Mouse (Mus musculus): ENCODE data around the gene Camkk2.

Camkk2 gene

GRCm38 (mm10) chr5:122736761-122737160 lies 42.4 kb downstream of the Camkk2 start:
- DNase-seq (ENCODE audit: low spot score), result no peak

DNA sequence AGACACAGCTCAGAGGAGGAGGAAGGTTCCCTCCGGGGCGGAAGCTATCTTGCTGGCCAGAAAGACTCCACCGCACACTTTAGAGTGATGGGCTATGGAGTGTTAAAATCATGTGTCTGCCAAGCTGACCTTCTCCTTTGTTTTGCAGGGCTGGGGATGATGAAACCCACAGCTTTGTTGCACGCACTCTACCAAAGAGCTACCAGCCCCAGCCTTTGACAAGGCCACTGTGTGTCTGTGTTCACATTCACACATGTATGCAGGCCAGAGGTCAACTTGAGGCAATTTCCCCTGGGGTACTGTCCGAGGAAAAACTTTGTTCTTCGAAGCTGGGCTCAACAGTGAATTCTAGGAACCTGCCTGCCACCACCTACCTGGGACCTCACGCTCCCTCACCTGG lies 43.4 kb downstream of the Camkk2 start:
- no peak for DNase-seq (ENCODE audit: low spot score)

DNA sequence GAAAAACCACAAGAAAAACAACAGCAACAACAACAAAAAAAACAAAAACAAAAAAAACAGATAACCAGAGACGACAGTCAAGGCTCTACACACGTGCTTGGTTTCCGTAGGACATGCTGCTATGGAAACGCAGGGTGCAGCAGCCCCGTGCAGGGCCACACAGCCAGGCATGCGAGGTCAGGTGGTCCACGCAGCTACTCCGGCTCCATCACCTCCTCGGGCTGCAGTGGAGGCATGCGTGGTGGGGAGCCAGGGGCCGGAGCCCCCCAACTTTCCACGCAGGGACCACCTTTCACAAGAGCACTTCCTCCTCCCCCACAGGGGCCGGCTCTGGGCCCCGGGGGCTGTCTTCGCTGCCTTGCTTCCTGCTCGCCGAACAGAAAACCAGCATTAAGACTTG lies 45.3 kb downstream of the Camkk2 start:
- DNase-seq (ENCODE audit: low spot score), result no peak

GRCm38 (mm10) chr5:122731991-122732673 lies 47.1 kb downstream of the Camkk2 start:
- peak; percentile 68 for DNase-seq (ENCODE audit: low spot score)

GRCm38 (mm10) chr5:122731321-122731720 lies 47.9 kb downstream of the Camkk2 start:
- peak; percentile 63 for DNase-seq (ENCODE audit: low spot score)

GRCm38 (mm10) chr5:122730776-122731175 lies 48.4 kb downstream of the Camkk2 start:
- peak; percentile 85 for DNase-seq (ENCODE audit: low spot score)

GRCm38 (mm10) chr5:122727096-122727495 lies 52.1 kb downstream of the Camkk2 start:
- no peak for DNase-seq (ENCODE audit: low spot score)

DNA sequence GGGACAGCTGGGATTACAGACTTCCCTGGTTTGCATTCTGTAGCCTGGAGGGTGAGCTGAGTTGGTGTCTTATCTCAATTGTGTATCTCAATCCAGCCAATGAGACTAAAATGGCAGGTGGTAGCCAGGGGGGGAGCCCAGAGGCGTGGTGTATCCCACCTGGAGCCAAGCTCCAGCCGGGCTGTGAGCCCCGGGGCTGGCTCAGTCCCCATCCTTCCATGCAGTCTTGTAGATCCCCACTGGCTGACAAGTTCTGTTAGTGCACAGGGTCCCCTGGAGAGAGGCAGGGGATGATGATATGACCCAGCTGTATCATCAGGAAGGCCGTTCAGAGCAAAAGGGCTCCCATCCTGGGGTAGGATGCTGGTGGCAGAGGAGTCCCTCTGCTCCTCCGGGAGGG lies 52.6 kb downstream of the Camkk2 start:
- no peak for DNase-seq (ENCODE audit: low spot score)

GRCm38 (mm10) chr5:122726068-122726467 lies 53.1 kb downstream of the Camkk2 start:
- peak; percentile 73 for DNase-seq (ENCODE audit: low spot score)

GRCm38 (mm10) chr5:122725453-122725852 lies 53.8 kb downstream of the Camkk2 start:
- DNase-seq (ENCODE audit: low spot score), result no peak

GRCm38 (mm10) chr5:122719168-122719567 lies 60.0 kb downstream of the Camkk2 start:
- no peak for DNase-seq (ENCODE audit: low spot score)

GRCm38 (mm10) chr5:122718400-122718799 lies 60.8 kb downstream of the Camkk2 start:
- no peak for DNase-seq (ENCODE audit: low spot score)

DNA sequence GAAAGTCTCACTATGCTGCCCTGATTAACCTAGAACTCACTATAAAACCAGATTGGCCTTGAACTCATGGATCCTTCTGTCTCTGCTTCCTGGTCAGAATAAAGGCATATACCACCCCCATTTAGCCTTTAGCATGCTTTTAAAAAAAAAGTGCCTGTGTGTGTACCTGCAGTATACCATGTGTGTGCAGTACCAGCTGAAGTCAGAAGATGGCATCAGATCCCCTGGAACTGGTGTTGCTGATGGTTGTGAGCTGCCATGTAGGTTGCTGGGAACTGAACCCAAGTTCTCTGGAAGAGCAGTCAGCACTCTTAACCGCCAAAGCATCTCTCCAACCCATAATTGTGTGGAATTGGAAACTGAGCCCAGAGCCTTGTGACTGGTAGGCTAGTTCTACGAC lies 62.4 kb downstream of the Camkk2 start:
- DNase-seq (ENCODE audit: low spot score), result no peak

DNA sequence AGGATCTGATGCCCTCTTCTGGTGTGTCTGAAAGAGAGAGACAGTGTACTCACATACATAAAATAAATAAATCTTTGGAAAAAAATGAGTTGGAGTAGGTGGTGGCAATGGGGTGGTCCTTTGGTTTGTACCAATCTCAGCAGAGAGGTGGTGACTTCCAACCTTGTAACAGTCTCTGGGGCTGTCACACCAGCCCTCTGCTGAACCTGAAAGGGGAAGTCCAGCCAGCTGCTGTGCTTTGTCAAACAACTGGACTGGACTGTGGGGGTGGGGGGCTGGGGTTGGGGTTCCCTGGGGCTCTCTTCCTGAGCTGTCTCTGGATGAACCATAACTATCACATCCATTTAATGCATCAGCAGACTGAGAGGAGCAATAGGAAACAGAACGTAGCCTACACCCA lies 63.5 kb downstream of the Camkk2 start:
- no peak for DNase-seq (ENCODE audit: low spot score)

GRCm38 (mm10) chr5:122708819-122709218 lies 70.4 kb downstream of the Camkk2 start:
- no peak for DNase-seq (ENCODE audit: low spot score)

DNA sequence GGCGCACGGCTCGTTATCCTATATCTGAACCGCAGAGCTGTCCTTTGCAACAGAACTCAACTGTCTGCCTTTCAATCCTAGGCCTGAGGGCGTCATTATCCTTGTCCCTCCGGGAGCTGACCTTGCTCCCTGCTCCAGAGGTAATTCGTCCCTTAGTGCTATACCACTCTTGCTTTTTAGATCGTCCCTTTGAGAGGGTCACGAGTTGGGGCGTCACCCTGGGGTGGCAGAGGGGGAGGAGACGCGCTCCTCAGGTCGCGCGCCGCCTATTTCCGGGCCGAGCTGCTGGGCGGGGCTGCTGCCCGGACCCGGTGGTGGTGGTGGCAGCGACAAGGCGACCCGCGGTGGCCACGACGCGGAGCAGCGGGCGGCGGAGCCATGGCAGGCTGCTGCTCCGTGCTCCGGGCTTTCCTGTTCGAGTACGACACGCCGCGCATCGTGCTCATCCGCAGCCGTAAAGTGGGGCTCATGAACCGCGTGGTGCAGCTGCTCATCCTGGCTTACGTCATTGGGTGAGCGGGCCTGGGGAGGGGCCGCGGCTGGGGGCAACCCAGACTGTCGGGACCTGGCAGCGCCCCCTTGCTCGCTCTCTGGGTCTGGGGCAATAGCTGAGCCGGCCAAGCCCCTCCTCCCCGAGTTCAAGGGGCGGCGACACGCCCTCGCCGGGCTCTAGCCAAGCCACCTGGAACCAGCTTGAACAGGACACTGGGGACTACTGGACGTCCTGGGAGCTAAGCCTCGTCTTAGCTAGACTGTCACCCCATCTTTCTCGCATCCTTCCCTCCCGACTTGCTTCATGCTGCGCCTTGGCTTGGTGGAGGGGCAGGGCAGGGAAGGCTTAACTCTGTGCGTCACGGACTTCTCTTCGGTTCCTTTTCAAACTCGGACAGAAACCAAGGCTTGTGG lies 71.7 kb downstream of the Camkk2 start, which contains the start of gene P2rx4:
P2rx4 (plus strand) TSS at position 269 of the 906 bp plus-strand sequence.
- peak; percentile 90 for DNase-seq (ENCODE audit: low spot score)

DNA sequence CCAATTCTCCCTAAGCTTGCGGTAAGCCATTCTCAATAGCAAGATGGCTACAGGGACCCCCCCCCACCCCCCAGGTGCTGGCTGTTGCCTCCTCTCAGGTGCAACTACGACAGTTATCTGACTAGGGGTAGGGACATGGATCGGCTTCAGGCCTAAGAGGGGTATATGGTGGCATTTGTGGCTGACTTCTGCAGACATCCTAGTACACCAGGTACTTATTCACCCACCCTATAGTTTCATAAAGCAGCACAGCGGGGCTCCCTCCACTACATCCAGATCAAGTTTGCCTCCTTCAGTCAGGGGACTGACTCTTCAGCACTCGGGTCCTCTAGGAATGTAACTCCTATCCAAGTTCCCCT lies 72.3 kb downstream of the Camkk2 start:
- no peak for DNase-seq (ENCODE audit: low spot score)

GRCm38 (mm10) chr5:122705174-122705573 lies 74.0 kb downstream of the Camkk2 start:
- no peak for DNase-seq (ENCODE audit: low spot score)

GRCm38 (mm10) chr5:122704571-122704970 lies 74.6 kb downstream of the Camkk2 start:
- peak; percentile 72 for DNase-seq (ENCODE audit: low spot score)

- no peak for DNase-seq (ENCODE audit: low spot score)
Measured at GRCm38 (mm10) chr5:122703574-122703973, 75.6 kb downstream of the Camkk2 start.

DNA sequence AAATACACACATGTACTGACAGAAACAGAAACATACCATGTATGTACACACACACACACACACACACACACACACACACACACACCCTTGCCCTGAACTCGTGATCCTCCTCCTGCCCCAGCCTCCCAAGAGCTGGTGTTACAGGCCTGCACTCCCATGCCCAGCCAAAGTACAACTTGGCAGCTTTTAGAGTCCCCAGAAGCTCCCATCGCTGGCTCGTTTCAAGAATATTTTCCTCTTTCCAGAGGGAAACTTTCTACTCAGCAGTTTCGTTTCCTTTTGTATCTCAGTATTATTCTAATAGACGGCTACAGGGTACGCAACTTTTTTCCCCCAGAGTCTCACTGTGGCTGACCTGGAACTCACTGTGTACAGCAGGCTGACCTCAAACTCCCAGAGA lies 77.1 kb downstream of the Camkk2 start:
- no peak for DNase-seq (ENCODE audit: low spot score)

DNA sequence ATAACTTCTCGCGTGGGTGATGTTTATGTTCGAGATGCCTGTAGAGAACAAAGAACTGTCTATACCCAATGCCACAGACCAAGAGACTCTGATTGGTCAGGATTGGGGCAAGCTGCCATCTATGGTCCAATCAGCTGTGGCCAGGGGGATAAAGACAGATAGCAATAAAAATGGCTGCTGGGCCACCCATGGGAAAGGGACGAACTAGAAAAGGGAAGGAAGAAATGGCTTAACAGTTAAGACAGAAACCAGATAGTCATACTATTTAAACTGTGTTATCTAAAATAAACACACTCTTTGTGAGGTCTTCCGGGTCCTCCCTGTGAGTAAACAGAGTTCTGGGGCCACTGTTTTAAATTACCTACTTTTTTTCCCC lies 78.4 kb downstream of the Camkk2 start:
- DNase-seq (ENCODE audit: low spot score), result peak; percentile 60

DNA sequence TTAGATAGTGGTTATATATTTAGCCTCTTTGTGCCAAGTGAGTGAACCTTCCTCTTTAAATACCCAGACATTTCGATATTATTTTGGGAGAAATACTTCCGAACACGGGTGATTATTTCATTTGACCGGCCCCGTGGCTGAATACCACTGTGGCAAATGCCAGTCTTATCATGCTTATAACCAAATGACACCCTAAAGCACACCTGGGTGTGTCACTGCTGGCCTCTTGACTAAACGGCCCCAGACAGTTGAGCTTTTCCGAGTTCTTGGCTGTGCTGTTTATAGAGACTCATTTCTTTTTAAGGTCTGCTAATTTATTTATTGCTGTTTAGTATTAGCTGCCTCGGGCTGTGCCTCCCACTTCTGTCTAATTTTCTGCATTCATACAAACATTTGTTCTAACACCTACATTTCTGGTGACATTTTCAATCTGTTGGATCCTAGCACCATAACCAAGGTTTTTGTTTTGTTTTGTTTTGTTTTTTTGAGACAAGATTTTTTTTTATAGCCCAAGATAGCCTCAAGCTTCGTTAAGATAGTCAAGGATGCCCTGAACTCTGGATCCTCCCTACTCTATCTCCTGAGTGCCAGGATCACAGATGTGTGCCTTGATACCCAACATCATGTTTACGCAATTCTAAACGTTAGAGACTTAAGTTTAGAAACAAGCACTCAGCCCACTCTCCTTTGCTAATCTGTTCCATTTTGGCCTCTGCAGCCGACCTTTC lies 78.9 kb downstream of the Camkk2 start:
- no peak for DNase-seq (ENCODE audit: low spot score)

All from yolk sac, embryonic 10.5 days (tissue).